Mouse (Mus musculus): Measurements from ENCODE around the gene Copg2. TPM values are rescaled to one million over a fixed set of nuclear protein-coding genes. Genes with fewer than 3 reads are reported as not detected.

Gene Copg2
- total RNA-seq, 2 experiments from 2014 or later = 7.9 to 10.6 TPM

GRCm38 (mm10) chr6:30736372-30736762 lies 160.2 kb downstream of the Copg2 start:
- no peak for ATAC-seq (replicated peaks; ENCODE audit: low FRiP score, poor library complexity, severe bottlenecking)

GRCm38 (mm10) chr6:30735728-30736371 lies 160.7 kb downstream of the Copg2 start:
- no peak for ATAC-seq (replicated peaks; ENCODE audit: low FRiP score, poor library complexity, severe bottlenecking)

- ATAC-seq (replicated peaks; ENCODE audit: low FRiP score, poor library complexity, severe bottlenecking) = no peak
Measured at GRCm38 (mm10) chr6:30734988-30735727, 161.4 kb downstream of the Copg2 start.

- no peak for ATAC-seq (replicated peaks; ENCODE audit: low FRiP score, poor library complexity, severe bottlenecking)
Measured at GRCm38 (mm10) chr6:30734465-30734864, 162.1 kb downstream of the Copg2 start.

GRCm38 (mm10) chr6:30732571-30733130 lies 163.9 kb downstream of the Copg2 start:
- no peak for ATAC-seq (replicated peaks; ENCODE audit: low FRiP score, poor library complexity, severe bottlenecking)

- no peak for ATAC-seq (replicated peaks; ENCODE audit: low FRiP score, poor library complexity, severe bottlenecking)
Measured at GRCm38 (mm10) chr6:30730301-30730971, 166.2 kb downstream of the Copg2 start.

GRCm38 (mm10) chr6:30723331-30723730 lies 173.3 kb downstream of the Copg2 start, which contains the start of gene Mest:
Gene Mest (plus strand): TSS chr6:30723547.
- no peak for ATAC-seq (replicated peaks; ENCODE audit: low FRiP score, poor library complexity, severe bottlenecking)

GRCm38 (mm10) chr6:30722385-30723164 lies 174.0 kb downstream of the Copg2 start:
- ATAC-seq (replicated peaks; ENCODE audit: low FRiP score, poor library complexity, severe bottlenecking) = no peak

GRCm38 (mm10) chr6:30716796-30717195 lies 179.8 kb downstream of the Copg2 start:
- ATAC-seq (replicated peaks; ENCODE audit: low FRiP score, poor library complexity, severe bottlenecking) = no peak

- ATAC-seq (replicated peaks; ENCODE audit: low FRiP score, poor library complexity, severe bottlenecking) = no peak
Measured at GRCm38 (mm10) chr6:30714891-30715471, 181.6 kb downstream of the Copg2 start.

- no peak for ATAC-seq (replicated peaks; ENCODE audit: low FRiP score, poor library complexity, severe bottlenecking)
Measured at GRCm38 (mm10) chr6:30713896-30714295, 182.7 kb downstream of the Copg2 start.

- ATAC-seq (replicated peaks; ENCODE audit: low FRiP score, poor library complexity, severe bottlenecking) = no peak
Measured at GRCm38 (mm10) chr6:30713455-30713854, 183.1 kb downstream of the Copg2 start.

GRCm38 (mm10) chr6:30712484-30712883 lies 184.1 kb downstream of the Copg2 start:
- ATAC-seq (replicated peaks; ENCODE audit: low FRiP score, poor library complexity, severe bottlenecking) = no peak

- no peak for ATAC-seq (replicated peaks; ENCODE audit: low FRiP score, poor library complexity, severe bottlenecking)
Measured at GRCm38 (mm10) chr6:30711365-30711763, 185.2 kb downstream of the Copg2 start.

- ATAC-seq (replicated peaks; ENCODE audit: low FRiP score, poor library complexity, severe bottlenecking) = no peak
Measured at GRCm38 (mm10) chr6:30710371-30711364, 185.9 kb downstream of the Copg2 start.

GRCm38 (mm10) chr6:30709115-30709514 lies 187.5 kb downstream of the Copg2 start:
- no peak for ATAC-seq (replicated peaks; ENCODE audit: low FRiP score, poor library complexity, severe bottlenecking)

GRCm38 (mm10) chr6:30703977-30704602 lies 192.5 kb downstream of the Copg2 start:
- no peak for ATAC-seq (replicated peaks; ENCODE audit: low FRiP score, poor library complexity, severe bottlenecking)

GRCm38 (mm10) chr6:30703476-30703875 lies 193.1 kb downstream of the Copg2 start:
- ATAC-seq (replicated peaks; ENCODE audit: low FRiP score, poor library complexity, severe bottlenecking) = no peak

Measured in erythroblast, adult 5-6 weeks (primary cell).